Mouse (Mus musculus): ENCODE measurements around the gene Mta1.

Gene Mta1

GRCm38 (mm10) chr12:113097749-113098281 lies at the start of gene Mta1:
Gene Mta1 (plus strand): TSS chr12:113098278.
- DNase-seq, result peak; percentile 82

DNA sequence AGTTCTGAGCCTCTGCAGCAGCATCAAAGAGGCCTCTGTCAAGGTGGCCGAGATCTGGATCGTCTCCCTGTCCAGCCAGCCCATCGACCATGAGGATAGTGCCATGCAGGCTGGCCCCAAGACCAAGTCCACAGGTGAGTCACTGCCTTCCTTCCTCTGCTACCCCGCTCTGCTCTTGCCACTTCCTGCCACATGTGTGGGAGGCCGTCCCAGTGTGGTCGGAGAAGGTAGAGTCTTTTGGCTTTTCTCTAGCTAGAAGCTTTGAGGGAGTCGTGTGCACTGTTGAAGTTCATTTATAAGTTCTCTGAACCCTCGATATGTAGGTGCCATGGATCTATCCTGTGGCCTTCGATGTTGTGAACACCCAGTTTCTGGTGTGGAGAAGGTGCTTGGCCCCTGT lies 48.2 kb upstream of the Mta1 start:
- DNase-seq, result peak; percentile 72

- DNase-seq, result peak; percentile 46
These were observed 47.4 kb upstream of the Mta1 start for GRCm38 (mm10) chr12:113050671-113051070.

DNA sequence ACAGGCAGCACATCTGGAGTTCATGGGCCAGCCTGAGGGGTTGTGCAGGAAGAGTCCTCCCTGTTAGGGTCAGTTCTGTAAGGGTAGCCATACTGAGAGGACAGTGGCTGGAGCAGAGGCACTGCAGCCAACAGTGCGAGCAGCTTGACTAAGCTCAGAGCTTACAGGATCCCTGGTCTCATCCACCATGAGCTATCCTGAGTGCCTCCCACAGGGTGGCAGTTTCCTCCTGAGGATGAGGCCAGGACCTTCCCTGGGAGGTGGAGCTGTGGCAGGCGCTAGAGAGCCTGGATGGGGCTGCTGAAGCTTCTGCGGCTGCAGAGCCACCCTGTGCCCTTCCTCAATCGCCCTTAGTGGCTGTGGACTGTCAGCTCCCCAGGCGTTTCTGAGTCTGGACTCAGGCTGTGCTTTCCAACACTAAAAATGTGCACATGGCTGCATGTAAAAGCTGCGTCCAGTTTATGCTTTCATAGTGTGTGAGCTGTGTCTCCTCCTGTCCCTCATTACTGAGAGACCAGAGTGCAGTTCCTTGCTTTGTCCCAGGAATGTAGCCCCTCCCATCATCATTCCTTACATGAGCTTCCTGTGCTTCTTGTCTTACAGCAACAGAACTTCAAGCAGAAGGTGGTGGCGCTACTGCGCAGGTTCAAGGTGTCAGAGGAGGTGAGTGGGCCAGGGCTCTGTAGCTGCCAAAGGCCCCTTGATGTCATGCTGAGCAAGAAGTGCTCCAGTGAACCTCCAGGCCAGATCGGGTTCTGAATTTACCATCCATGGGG lies 46.3 kb upstream of the Mta1 start:
- DNase-seq, result no peak

DNA sequence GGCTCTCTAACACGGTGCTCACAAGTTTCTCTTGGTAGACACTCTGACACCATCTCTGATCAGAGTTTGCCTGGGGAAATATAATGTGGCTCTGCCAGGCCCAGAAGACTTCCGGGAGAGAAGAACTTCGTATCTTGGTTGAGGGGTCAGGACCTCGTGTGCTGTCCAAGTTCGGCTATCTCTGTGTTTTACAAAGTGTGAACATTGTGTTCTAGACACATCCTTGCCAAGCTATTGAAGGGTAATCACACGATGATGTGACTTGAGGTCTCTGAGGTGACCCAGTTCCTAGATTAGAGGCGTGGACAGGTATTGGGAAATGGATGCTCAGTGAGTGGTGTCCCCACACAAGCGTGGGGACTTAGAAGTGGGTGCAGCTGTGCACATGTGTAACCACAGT lies 42.0 kb upstream of the Mta1 start:
- DNase-seq, result no peak

- no peak for DNase-seq
These were observed 37.9 kb upstream of the Mta1 start for GRCm38 (mm10) chr12:113060178-113060577.

- DNase-seq, result no peak
These were observed 36.5 kb upstream of the Mta1 start for GRCm38 (mm10) chr12:113061606-113062005.

- DNase-seq, result no peak
These were observed 35.9 kb upstream of the Mta1 start for GRCm38 (mm10) chr12:113062201-113062600.

- no peak for DNase-seq
These were observed 34.4 kb upstream of the Mta1 start for GRCm38 (mm10) chr12:113063700-113064099.

DNA sequence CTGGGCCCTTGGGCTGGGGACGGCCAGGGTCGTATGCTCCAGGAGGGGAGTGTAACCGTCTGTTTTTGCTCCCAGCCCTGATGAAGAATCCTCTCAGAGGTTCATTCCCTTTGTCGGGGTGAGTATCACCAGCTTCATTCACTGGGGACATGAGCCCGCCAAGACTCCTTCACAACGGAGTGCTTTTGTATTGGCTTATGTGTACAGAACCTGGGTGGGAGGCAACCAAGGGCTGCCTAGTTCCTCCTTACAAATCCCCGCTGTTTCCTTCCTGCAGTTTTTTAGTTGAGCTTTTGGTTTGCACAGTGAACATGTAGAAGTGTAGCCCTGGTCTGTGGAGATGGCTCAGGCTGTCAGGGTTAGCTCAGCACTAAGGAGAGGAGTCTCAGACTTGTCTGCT lies 30.1 kb upstream of the Mta1 start:
- DNase-seq, result no peak

DNA sequence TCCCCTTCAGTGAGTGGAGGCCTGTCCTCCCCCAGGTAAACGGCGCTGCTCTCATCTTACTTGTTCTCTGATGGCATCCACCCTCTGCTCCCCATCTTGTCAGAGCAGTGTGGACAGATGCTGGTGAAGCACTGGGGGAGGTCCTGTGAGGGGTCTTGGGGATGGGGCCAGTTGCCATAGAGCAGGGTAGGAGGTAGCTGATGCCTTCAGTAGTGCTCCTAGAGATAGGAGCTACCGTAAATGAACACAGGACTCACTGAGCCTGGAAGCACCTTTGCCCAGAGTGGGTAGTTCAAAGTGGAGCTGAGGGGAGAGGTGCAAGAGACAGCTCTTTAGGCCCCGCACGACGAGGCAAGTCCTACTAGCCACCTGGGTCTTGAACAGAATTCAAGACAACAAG lies 28.7 kb upstream of the Mta1 start:
- DNase-seq, result no peak

DNA sequence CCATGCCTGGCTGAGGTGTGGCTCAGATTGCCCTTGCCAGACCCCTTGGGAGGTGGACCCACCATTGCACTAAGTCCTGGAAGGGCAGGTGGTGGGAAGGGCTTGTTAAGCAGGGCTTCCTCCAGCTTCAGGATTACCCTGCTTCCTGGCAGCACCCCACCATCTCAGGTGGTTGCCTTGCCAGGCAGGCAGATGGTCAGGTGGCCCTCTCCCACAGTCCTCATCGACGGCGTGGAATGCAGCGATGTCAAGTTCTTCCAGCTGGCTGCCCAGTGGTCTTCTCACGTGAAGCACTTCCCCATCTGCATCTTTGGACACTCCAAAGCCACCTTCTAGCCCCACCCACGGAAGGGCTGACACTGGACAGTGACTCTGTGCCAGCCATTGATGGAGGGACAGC lies 26.8 kb upstream of the Mta1 start:
- DNase-seq, result no peak

- DNase-seq, result no peak
These were observed 26.3 kb upstream of the Mta1 start for GRCm38 (mm10) chr12:113071827-113072226.

DNA sequence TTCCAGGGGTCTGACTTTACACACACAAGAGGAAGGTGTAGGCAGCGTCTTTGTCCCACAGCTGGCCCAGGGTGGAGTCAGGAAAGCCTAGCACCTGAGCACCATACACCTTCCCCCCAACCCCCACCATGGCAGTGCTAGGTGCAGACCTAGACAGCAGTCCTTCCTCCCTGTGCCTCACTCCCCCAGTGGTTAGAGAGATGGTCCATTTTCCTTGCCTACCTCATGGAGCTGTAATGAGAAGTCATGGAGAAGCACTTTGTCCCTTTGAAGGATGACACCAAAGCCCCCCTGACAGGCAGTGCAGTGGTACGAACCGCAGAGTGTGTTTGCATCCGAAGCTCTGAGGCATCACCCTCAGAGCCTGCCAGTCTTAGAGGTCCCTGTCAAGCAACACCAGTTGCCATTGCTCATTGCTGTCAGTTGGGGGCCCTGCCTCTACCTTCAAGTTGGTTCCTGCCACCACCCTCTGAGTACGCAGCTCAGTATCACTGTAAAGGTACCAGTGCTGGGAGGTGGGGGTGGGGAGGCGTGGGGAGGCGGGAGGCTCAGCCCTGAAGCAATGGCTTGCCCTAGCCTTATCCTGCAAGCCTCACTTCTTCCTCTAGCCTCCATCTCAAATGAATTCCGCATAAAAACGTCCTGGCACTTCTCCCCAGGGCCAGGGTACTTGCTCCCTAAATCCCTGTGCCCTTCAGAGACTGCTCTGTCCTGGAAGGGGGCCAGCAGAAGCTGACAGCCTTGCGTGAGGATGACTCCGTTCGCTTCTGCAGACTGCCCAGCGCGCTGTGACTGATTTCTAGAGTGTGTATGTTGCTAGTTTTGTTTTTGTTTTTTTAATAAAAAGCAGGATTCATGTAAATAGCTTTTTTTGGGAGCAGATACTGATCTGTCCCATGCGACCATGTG lies 24.4 kb upstream of the Mta1 start:
- peak; percentile 53 for DNase-seq

- peak; percentile 89 for DNase-seq
These were observed 23.6 kb upstream of the Mta1 start, which contains the start of gene Tex22 for GRCm38 (mm10) chr12:113074329-113075062. Gene Tex22 (plus strand): TSS chr12:113074502.

GRCm38 (mm10) chr12:113075063-113075454 lies 23.0 kb upstream of the Mta1 start:
- peak; percentile 95 for DNase-seq

DNA sequence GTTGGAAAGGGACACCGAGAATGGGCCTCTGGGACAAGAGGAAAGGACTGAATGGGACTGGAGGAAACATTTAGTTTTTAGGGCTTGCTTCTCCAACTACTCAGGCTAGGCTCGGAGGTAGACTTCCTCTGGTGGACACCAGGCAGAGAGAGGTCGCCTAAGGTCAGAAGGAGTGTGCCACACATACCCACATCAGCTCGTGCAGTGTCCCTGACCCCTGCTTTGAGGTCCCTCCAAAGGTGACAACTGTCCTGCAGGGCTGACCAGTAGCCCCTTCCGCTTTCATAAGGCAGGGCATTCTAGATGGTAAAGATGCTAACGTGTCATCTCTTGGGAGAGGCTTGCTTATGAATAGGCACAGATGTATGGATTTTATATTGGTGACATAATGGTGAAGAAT lies 22.6 kb upstream of the Mta1 start:
- no peak for DNase-seq

- DNase-seq, result no peak
These were observed 10.8 kb upstream of the Mta1 start for GRCm38 (mm10) chr12:113087276-113087675.

- no peak for DNase-seq
These were observed 10.1 kb upstream of the Mta1 start for GRCm38 (mm10) chr12:113088026-113088425.

GRCm38 (mm10) chr12:113089107-113089506 lies 9.0 kb upstream of the Mta1 start:
- DNase-seq, result no peak

GRCm38 (mm10) chr12:113090053-113090452 lies 8.0 kb upstream of the Mta1 start:
- no peak for DNase-seq

DNA sequence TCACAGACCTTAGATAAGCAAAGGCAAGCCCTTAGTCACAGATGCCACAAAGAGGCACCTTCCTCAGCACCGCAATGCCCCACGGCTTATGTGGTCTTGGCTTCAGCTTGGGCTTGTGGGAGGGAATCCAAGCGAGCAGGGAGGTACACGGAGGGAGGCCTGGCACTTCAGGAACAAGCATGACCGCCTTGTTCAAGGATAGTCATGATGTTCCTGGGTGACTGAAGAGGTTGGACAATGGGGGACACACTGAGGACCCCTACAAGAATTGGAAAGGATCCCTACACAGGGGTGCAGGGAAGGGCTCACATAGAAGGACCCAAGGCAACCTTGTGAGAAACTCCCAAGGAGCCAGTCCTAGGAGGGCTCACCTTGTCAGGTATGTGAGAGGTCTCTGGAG lies 1.0 kb upstream of the Mta1 start:
- DNase-seq, result no peak

All from thymus, postnatal 4 days (tissue).